In the genomic region with DNA sequence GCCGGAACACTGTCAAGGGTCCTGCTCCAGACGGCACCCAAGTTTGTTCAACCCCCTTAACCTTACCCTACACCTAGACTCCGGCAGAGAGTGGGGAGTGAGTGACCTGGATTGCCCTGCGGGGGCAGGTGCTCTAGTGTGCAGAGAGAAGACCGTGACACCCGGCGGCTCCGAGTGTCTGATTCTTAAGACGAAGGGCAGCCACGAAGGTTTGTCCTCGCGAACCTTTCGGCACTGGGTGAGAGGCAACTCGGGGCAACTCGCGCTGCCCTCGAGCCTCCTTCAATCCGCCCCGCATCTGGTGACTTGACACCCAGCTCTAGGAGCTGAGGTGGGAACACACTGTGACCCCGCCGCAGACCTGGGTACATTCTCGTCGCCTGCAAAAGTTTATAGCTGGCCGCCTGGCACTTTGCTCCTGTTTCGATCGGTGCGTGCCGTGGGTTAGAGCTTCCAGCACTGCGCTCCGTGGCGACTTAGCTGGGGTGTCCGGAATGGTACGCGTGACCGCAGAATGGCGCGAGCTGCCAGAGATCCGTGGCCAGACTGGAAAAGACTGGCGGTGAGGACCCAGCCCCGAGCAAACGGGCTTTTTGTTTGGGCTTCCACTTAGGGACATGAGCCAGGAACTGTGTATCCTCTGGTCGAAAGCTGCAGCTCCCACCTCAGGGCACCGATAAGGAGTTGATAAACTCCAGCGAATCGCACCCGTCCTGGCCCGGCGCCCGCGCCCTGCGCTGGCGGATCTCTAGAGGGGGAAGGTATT, we compare ENCODE assay signal across 8 mouse cellular contexts. TPM values are rescaled to one million over a fixed set of nuclear protein-coding genes. Genes with fewer than 3 reads are reported as not detected.
DNase-seq lines count a peak whose midpoint lies in the region; ATAC-seq lines count a peak whose summit lies in the region.

No protein-coding gene starts in this region.

- H3K9me3 ChIP-seq in forebrain, embryonic 15.5 days: no peaks in the 10 kb centered on the region
- no peaks in the 10 kb centered on the region for H3K9me3 ChIP-seq in hindbrain, embryonic 12.5 days (replicated peaks)
- H3K9me3 ChIP-seq in liver, embryonic 12.5 days (replicated peaks): no peaks in the 10 kb centered on the region
- no peaks in the 10 kb centered on the region for H3K9me3 ChIP-seq in neural tube, embryonic 13.5 days

- ATAC-seq in forebrain, embryonic 15.5 days (replicated peaks): no peak
- ATAC-seq in hindbrain, embryonic 12.5 days (ENCODE audit: low FRiP score): no peak
- no peak for ATAC-seq in liver, embryonic 12.5 days
- ATAC-seq in neural tube, embryonic 13.5 days (ENCODE audit: low read depth): no peak

- DNase-seq in CD4-positive helper T cell, adult 2 months (ENCODE audit: low read depth, low spot score): peak; percentile 49
- DNase-seq in adrenal gland, adult 18-20 months (ENCODE audit: low spot score in 2 of 2): peak; percentile 63 to 67
- DNase-seq in frontal cortex, adult 2 months (ENCODE audit: extremely low spot score in 1 of 2, low spot score in 1 of 2): no peak
- no peak for DNase-seq in layer of hippocampus, postnatal 14 days (ENCODE audit: low spot score in 2 of 2)

- peaks cover 30% of the 10 kb centered on the region for H3K4me1 ChIP-seq in forebrain, embryonic 15.5 days
- H3K4me1 ChIP-seq in hindbrain, embryonic 12.5 days: peaks cover 27% of the 10 kb centered on the region
- peaks cover 11% of the 10 kb centered on the region; the same call in 1 of the 2 replicates for H3K4me1 ChIP-seq in liver, embryonic 12.5 days
- H3K4me1 ChIP-seq in neural tube, embryonic 13.5 days (replicated peaks): peaks cover 31% of the 10 kb centered on the region

- peak overlapping the region; percentile 50 for H3K4me3 ChIP-seq in forebrain, embryonic 15.5 days
- H3K4me3 ChIP-seq in hindbrain, embryonic 12.5 days: peak overlapping the region; percentile 51
- peak overlapping the region; percentile 57 for H3K4me3 ChIP-seq in liver, embryonic 12.5 days
- peak overlapping the region; percentile 48 for H3K4me3 ChIP-seq in neural tube, embryonic 13.5 days

- H3K27me3 ChIP-seq in forebrain, embryonic 15.5 days: peaks cover 53% of the 10 kb centered on the region
- peaks cover 79% of the 10 kb centered on the region for H3K27me3 ChIP-seq in hindbrain, embryonic 12.5 days
- peaks cover 86% of the 10 kb centered on the region for H3K27me3 ChIP-seq in liver, embryonic 12.5 days (replicated peaks)
- peaks cover 76% of the 10 kb centered on the region for H3K27me3 ChIP-seq in neural tube, embryonic 13.5 days

- 1% methylated on average over 52 of the region's 52 CpGs for whole genome bisulfite sequencing in forebrain, embryonic 15.5 days
- under 1% methylated on average over 52 of the region's 52 CpGs for WGBS in hindbrain, embryonic 12.5 days
- 2% methylated on average over 52 of the region's 52 CpGs for whole genome bisulfite sequencing in liver, embryonic 12.5 days (ENCODE audit: insufficient replicate concordance)
- under 1% methylated on average over 52 of the region's 52 CpGs for WGBS in neural tube, embryonic 13.5 days

- H3K27ac ChIP-seq in forebrain, embryonic 15.5 days (replicated peaks): no peak overlapping the region
- H3K27ac ChIP-seq in hindbrain, embryonic 12.5 days: no peak overlapping the region
- H3K27ac ChIP-seq in liver, embryonic 12.5 days: no peak overlapping the region
- no peak overlapping the region for H3K27ac ChIP-seq in neural tube, embryonic 13.5 days (replicated peaks)

- no peaks in the 10 kb centered on the region for H3K36me3 ChIP-seq in forebrain, embryonic 15.5 days
- no peaks in the 10 kb centered on the region for H3K36me3 ChIP-seq in hindbrain, embryonic 12.5 days
- H3K36me3 ChIP-seq in liver, embryonic 12.5 days: no peaks in the 10 kb centered on the region
- no peaks in the 10 kb centered on the region for H3K36me3 ChIP-seq in neural tube, embryonic 13.5 days

- peak overlapping the region; percentile 84 for H3K4me2 ChIP-seq in forebrain, embryonic 15.5 days (replicated peaks)
- peak overlapping the region; percentile 92 for H3K4me2 ChIP-seq in hindbrain, embryonic 12.5 days (replicated peaks)
- peak overlapping the region; percentile 78 for H3K4me2 ChIP-seq in liver, embryonic 12.5 days
- H3K4me2 ChIP-seq in neural tube, embryonic 13.5 days: peak overlapping the region; percentile 91

- no peak overlapping the region for H3K9ac ChIP-seq in forebrain, embryonic 15.5 days (replicated peaks)
- H3K9ac ChIP-seq in hindbrain, embryonic 12.5 days: peak overlapping the region; percentile 35; the same call in 1 of the 2 replicates
- peak overlapping the region; percentile 39; the same call in 1 of the 2 replicates for H3K9ac ChIP-seq in liver, embryonic 12.5 days
- peak overlapping the region; percentile 61 for H3K9ac ChIP-seq in neural tube, embryonic 13.5 days

RNA-seq across cellular contexts. Expression of a gene that starts 1.5 kb away (rescaled TPM):
- 100 to 1,000 TPM; 176 to 200 TPM for total RNA-seq in adrenal gland, adult 18-20 months (2021)
- polyA plus RNA-seq in forebrain, embryonic 15.5 days (2015; fragmentation: Nextera tagmentation; extraction: Ambion mirVana): 3.8 and 4.0 TPM in 2 replicates
- 4.0 and 4.4 TPM in 2 replicates for polyA plus RNA-seq in hindbrain, embryonic 12.5 days (2016; fragmentation: Nextera tagmentation; extraction: Ambion mirVana)
- 1.3 and 1.9 TPM in 2 replicates for polyA plus RNA-seq in liver, embryonic 12.5 days (2016; fragmentation: Nextera tagmentation; extraction: Ambion mirVana)
- polyA plus RNA-seq in neural tube, embryonic 13.5 days (2015; fragmentation: Nextera tagmentation; extraction: Ambion mirVana): 5.5 and 5.8 TPM in 2 replicates
- polyA plus RNA-seq in frontal cortex, adult 2 months (2012; rRNA removed): 80.9 and 93.8 TPM in 2 replicates
- total RNA-seq in layer of hippocampus, postnatal 14 days (2021): 100 to 1,000 TPM; 105 to 106 TPM

Comparison
In these comparisons a context has a peak if more than half of its experiments do, and no peak if none do; other contexts are left out.
1. DNase-seq: peak in CD4-positive helper T cell, adult 2 months (single experiment) and adrenal gland, adult 18-20 months (2 of 2); none in frontal cortex, adult 2 months (0 of 2) and layer of hippocampus, postnatal 14 days (0 of 2).
2. RNA of a gene that starts 1.5 kb away (polyA plus RNA-seq): 80.9 to 93.8 TPM in frontal cortex, adult 2 months; 5.5 to 5.8 TPM in neural tube, embryonic 13.5 days, 3.8 to 4.0 TPM in forebrain, embryonic 15.5 days, 4.0 to 4.4 TPM in hindbrain, embryonic 12.5 days and 1.3 to 1.9 TPM in liver, embryonic 12.5 days; every median in the first group is over 10 times any median in the second.
3. Peak in every context shown above with its lines, with median percentiles within 50 percentile points of each other: H3K4me2 ChIP-seq and H3K4me3 ChIP-seq.